Mouse (Mus musculus): ENCODE measurements around the gene Hdac9. TPM values are rescaled to one million over a fixed set of nuclear protein-coding genes. Genes with fewer than 3 reads are reported as not detected.

Hdac9 gene
- polyA plus RNA-seq, 1 experiment from 2014 or later = 0.45 TPM

- DNase-seq (ENCODE audit: low read depth, low spot score) = no peak
- TF ChIP-seq CTCF (IDR thresholded peaks at IDR 0.05) = no peak
- POLR2A ChIA-PET = no interaction called here
- in situ Hi-C loops (cut with MboI; ENCODE audit: low pct_unique_long_range_greater_than_20kb) = loop anchor here (25.0 kb wide), 2 partner anchors 829 to 1054 kb away; partner anchors contain the start of gene Efcab10
- ATAC-seq = no peak
- CTCF ChIA-PET = interaction anchor here (1.3 kb wide), 1 partner anchor 11 kb away, joined by 5 read pairs; no protein-coding TSS in a partner anchor
- H3K27me3 ChIP-seq = peaks cover 14% of the 10 kb centered on the region
These were observed 476.0 kb downstream of the Hdac9 start for GRCm38 (mm10) chr12:34440930-34441329.

- no peak for DNase-seq (ENCODE audit: low read depth, low spot score)
- in situ Hi-C loops (cut with MboI; ENCODE audit: low pct_unique_long_range_greater_than_20kb) = loop anchor here (5.0 to 25.0 kb wide), 3 partner anchors 821 to 1046 kb away; partner anchors contain the start of gene Efcab10
- CTCF ChIA-PET = no interaction called here
These were observed 484.0 kb downstream of the Hdac9 start for GRCm38 (mm10) chr12:34432919-34433318.

GRCm38 (mm10) chr12:34432461-34432860, 484.4 kb downstream of the Hdac9 start:
- ATAC-seq (peak; percentile 65), DNase-seq (ENCODE audit: low read depth, low spot score) (no peak)
- in situ Hi-C loops (cut with MboI; ENCODE audit: low pct_unique_long_range_greater_than_20kb) = loop anchor here (5.0 to 25.0 kb wide), 3 partner anchors 820 to 1045 kb away; partner anchors contain the start of gene Efcab10
- H3K27me3 ChIP-seq = peaks cover 8% of the 10 kb centered on the region
- TF ChIP-seq CTCF (IDR thresholded peaks at IDR 0.05) = peak; percentile 82
- POLR2A ChIA-PET = no interaction called here
- CTCF ChIA-PET = no interaction called here

More at GRCm38 (mm10) chr12:34432919-34433318, 484.0 kb downstream of the Hdac9 start:
- ATAC-seq = no peak
- H3K27me3 ChIP-seq = peaks cover 8% of the 10 kb centered on the region
- POLR2A ChIA-PET = no interaction called here
- TF ChIP-seq CTCF (IDR thresholded peaks at IDR 0.05) = no peak

DNA sequence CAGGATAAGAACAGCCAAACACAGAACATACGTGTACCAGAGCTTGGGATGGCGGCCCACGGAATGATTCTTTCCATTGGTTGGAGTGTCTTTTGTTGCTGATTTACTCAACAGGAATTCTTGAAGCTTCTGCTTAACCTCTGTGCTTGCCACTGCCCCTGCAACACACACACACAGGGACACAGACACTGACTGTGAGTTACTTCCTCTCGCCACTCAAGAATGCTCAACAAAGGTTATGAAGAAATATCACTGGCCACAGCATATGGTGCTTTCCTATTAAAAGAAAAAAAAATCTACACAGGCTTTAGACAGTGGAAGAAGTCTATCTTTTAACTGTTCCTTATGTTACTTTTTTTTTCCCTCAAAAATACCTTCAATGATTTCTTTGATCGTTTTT, 485.1 kb downstream of the Hdac9 start:
- in situ Hi-C loops (cut with MboI; ENCODE audit: low pct_unique_long_range_greater_than_20kb) = loop anchor here (5.0 to 25.0 kb wide), 3 partner anchors 820 to 1045 kb away; partner anchors contain the start of gene Efcab10
- ChIA-PET POLR2A (no interaction called here), CTCF (interaction anchor here (0.8 to 1.6 kb wide), 2 partner anchors 10 to 239 kb away, joined by 3 to 7 read pairs; no protein-coding TSS in a partner anchor)
- peaks cover 8% of the 10 kb centered on the region for H3K27me3 ChIP-seq
- DNase-seq (ENCODE audit: low read depth, low spot score) (no peak), ATAC-seq (no peak)
- TF ChIP-seq CTCF (IDR thresholded peaks at IDR 0.05) = no peak

- ATAC-seq (no peak), DNase-seq (ENCODE audit: low read depth, low spot score) (no peak)
- CTCF ChIA-PET = no interaction called here
- POLR2A ChIA-PET = no interaction called here
- in situ Hi-C loops (cut with MboI; ENCODE audit: low pct_unique_long_range_greater_than_20kb) = loop anchor here (10.0 to 25.0 kb wide), 3 partner anchors 471 to 1038 kb away; partner anchors contain the start of genes Efcab10 and Twist1
- no peaks in the 10 kb centered on the region for H3K27me3 ChIP-seq
- no peak for TF ChIP-seq CTCF (IDR thresholded peaks at IDR 0.05)
These were observed 491.4 kb downstream of the Hdac9 start for GRCm38 (mm10) chr12:34425468-34425867.

GRCm38 (mm10) chr12:34408139-34408538, 508.8 kb downstream of the Hdac9 start:
- no peaks in the 10 kb centered on the region for H3K27me3 ChIP-seq
- POLR2A ChIA-PET = no interaction called here
- CTCF ChIA-PET = no interaction called here
- DNase-seq (ENCODE audit: low read depth, low spot score) (no peak), ATAC-seq (no peak)
- in situ Hi-C loops (cut with MboI; ENCODE audit: low pct_unique_long_range_greater_than_20kb) = no loop called here
- no peak for TF ChIP-seq CTCF (IDR thresholded peaks at IDR 0.05)

DNA sequence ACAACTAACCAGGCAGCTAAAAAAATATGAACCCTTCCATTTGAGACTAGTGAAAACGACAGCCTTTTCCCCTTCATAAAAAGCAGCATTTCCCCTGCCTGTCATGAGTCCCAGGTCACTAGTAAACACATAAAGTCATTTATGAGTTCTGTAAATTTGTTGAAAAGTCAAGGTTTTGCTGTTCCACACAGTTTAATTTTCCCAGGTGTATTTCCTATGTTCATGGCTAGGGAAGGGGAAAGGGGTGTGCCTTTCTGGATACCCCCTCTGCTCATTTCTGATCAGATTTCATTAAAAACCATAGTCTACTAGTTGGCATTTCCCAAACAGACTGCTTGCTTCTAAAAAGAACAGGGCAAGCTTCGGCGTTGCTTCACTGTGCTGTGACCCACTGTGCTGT, 509.8 kb downstream of the Hdac9 start:
- ChIA-PET POLR2A (no interaction called here), CTCF (no interaction called here)
- in situ Hi-C loops (cut with MboI; ENCODE audit: low pct_unique_long_range_greater_than_20kb) = no loop called here
- ATAC-seq = no peak
- TF ChIP-seq CTCF (IDR thresholded peaks at IDR 0.05) = no peak
- peaks cover 2% of the 10 kb centered on the region for H3K27me3 ChIP-seq
- DNase-seq (ENCODE audit: low read depth, low spot score) = no peak

- no peak for ATAC-seq
- DNase-seq (ENCODE audit: low read depth, low spot score) = no peak
- in situ Hi-C loops (cut with MboI; ENCODE audit: low pct_unique_long_range_greater_than_20kb) = no loop called here
- ChIA-PET CTCF (no interaction called here), POLR2A (no interaction called here)
- TF ChIP-seq CTCF (IDR thresholded peaks at IDR 0.05) = no peak
- peaks cover 3% of the 10 kb centered on the region for H3K27me3 ChIP-seq
These were observed 514.8 kb downstream of the Hdac9 start for GRCm38 (mm10) chr12:34402065-34402464.

DNA sequence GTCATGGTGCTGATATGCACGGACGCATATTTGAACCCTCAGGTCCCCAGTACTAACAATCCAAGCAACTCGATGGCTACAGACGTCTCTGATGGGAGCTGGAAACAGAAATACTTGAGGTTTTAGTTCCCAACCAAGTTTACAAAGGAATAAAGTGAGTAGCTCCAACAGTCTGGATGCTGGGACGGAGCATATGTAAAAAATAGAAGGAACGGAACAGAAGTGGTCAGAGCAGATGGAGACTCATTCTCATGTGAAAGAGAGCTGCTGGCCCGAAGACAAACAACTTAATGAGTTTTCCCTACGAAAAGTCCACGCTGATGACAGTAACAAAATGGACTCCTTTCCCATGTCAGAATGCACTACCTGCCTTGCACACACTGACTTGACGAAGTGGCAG, 518.3 kb downstream of the Hdac9 start:
- ChIA-PET POLR2A (no interaction called here), CTCF (no interaction called here)
- TF ChIP-seq CTCF (IDR thresholded peaks at IDR 0.05) = no peak
- peaks cover 3% of the 10 kb centered on the region for H3K27me3 ChIP-seq
- DNase-seq (ENCODE audit: low read depth, low spot score) = no peak
- in situ Hi-C loops (cut with MboI; ENCODE audit: low pct_unique_long_range_greater_than_20kb) = no loop called here
- no peak for ATAC-seq

DNA sequence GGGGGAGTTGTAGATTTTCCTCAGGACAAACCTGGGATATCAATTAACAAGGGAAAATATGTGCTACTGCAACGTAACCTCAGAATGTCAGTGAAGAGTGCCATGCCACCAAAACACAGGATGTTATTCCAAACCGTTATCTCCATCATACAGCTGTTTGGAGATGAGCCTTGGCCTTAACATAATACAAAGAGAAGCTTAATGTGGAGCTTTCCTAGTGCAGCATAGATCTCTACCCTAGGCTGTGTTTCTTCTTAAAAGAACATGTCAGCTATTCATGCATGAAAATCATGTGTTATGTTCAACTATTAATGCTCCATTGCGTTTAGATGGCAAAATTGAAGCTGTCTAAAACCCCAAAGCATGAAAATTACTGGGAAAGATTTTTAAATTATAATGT, 522.6 kb downstream of the Hdac9 start:
- POLR2A ChIA-PET = no interaction called here
- no peaks in the 10 kb centered on the region for H3K27me3 ChIP-seq
- in situ Hi-C loops (cut with MboI; ENCODE audit: low pct_unique_long_range_greater_than_20kb) = no loop called here
- ATAC-seq (no peak), DNase-seq (ENCODE audit: low read depth, low spot score) (no peak)
- CTCF ChIA-PET = interaction anchor here (1.4 to 1.5 kb wide), 2 partner anchors 12 to 14 kb away, joined by 3 read pairs; no protein-coding TSS in a partner anchor
- TF ChIP-seq CTCF (IDR thresholded peaks at IDR 0.05) = no peak

- CTCF ChIA-PET = interaction anchor here (1.8 kb wide), 1 partner anchor 11 kb away, joined by 5 read pairs; no protein-coding TSS in a partner anchor
- in situ Hi-C loops (cut with MboI; ENCODE audit: low pct_unique_long_range_greater_than_20kb) = no loop called here
These were observed 537.2 kb downstream of the Hdac9 start for GRCm38 (mm10) chr12:34379681-34380080.

More at GRCm38 (mm10) chr12:34379681-34380080, 537.2 kb downstream of the Hdac9 start:
- no peaks in the 10 kb centered on the region for H3K27me3 ChIP-seq
- no peak for ATAC-seq
- no peak for TF ChIP-seq CTCF (IDR thresholded peaks at IDR 0.05)
- no peak for DNase-seq (ENCODE audit: low read depth, low spot score)
- POLR2A ChIA-PET = interaction anchor here (0.7 kb wide), 1 partner anchor 137 kb away, joined by 3 read pairs; no protein-coding TSS in a partner anchor

Measured in Patski (cell line).